Mouse (Mus musculus) thymus, postnatal 36 days (tissue): ENCODE measurements around the gene Pitpnb.

Source experiments
- DNase-seq, 2 experiments: peaks; one replicate each; pipeline ENCODE4 v3.0.0; 2022; ENCODE audit warnings: mixed read lengths in 2 of 2

The Pitpnb gene

DNA sequence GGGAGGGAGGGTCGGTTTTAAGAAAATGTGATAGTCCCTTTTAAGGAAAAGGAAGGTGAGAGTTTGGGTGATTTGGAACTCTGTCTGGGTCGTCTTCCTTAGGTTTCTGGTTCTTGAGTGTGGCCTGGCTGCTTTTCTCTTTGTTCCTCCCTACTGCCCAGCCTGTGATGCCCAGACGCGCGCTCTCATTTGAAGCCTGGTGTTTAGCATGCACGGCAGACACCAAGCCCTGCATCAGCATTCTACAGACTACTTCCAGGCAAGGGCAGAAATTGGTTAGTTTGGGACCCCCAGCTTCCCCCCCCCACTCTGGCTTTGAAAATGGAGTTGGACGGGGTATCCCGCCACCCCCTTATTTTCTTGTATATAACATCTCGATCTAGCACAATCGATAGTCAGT, 92.4 kb downstream of the Pitpnb start:
- no peak for DNase-seq

DNA sequence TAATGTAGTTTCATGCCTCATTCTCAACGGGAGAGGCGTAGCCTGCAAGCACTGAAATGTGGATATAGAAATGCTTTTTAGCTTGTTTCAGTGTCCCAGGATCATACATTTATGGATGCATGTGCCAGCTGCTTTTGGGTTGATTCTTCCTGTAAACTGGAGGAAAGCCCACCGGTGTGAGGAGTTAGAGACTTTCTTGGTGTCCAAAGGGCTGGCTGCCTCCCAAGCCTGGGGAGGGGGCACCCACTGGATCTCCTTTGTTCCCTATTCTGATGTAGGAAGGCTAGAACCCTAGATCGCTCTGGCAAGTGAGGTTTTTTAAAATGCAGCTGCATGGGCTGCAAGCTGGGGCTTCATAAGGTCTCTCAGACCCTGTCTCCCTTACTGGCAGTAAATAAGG, 93.1 kb downstream of the Pitpnb start:
- DNase-seq, result no peak

DNA sequence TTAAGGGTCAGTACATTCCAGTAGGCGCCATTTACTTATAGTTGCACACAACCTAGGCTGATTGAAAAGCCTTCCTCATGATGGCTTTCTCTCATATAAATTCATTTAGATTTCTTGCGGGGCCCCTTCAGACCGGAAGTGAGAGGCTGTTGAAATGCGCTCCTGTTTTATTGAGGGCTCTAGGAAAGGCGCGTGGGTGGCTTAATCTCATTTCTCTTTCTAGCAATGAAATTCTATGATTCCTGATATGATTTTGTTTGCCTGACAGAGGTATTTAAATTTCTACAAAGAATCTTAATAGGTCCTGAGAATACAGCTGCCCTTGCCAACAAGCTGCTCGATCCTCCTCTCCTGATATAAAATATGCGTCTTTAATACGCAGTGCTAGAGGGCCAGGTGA, 95.2 kb downstream of the Pitpnb start:
- DNase-seq, result no peak

DNA sequence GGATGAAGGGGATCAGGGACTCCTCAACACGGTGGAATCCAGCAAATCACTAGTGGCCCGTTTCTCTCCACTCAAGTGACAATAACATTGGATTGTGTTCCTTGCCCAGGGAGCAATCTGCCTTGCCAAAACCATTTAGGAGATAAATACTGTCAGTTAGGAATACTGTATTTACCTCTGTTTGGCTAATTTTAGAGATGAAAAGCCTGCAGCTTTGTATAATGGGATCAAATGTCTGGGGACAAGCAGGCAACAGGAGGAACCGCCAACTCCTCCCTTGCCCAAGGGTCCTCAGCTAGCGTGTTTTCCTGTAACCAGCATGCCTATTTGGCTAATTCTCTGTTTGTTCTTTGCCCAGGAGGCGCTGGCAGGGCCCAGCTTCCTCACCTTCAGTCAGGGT, 95.7 kb downstream of the Pitpnb start:
- DNase-seq, result no peak

DNA sequence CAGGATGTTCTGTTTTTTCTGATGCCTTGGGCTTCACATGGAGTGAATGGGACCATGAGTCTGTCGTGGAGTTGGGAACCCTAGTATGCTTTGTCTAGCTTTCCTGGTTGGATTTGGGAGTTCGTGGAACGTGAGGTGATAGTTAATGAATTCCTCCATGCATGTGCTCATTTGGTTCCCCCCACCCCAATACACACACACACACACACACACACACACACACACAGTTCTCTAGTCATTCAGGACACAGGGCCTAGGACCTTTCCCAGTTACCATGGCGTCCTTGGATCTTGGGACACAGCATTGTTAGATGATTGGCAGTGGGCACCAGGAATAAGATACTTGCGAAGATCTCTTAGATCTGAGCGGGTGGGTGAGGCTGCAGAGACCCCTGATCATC, 98.3 kb downstream of the Pitpnb start:
- no peak for DNase-seq

DNA sequence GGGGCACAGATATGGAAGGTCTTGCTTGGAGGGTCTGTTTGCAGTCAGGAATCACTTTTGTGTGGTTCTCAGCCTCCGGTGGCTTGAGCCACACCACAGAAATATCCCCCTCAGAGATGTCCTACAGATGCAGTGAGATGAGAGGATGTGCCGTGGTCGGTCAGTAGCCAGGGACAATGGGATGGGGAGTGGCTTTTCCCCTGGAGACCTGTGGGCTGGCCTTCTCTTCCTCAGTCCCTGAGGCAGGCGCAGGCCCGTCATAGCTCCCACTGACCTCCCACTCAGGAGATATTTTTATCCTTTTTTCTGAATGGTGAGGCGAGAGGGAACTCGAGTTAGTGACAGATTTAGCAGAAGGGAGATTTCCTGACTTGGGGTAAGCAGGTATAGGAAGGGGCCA, 99.2 kb downstream of the Pitpnb start:
- DNase-seq, result no peak

DNA sequence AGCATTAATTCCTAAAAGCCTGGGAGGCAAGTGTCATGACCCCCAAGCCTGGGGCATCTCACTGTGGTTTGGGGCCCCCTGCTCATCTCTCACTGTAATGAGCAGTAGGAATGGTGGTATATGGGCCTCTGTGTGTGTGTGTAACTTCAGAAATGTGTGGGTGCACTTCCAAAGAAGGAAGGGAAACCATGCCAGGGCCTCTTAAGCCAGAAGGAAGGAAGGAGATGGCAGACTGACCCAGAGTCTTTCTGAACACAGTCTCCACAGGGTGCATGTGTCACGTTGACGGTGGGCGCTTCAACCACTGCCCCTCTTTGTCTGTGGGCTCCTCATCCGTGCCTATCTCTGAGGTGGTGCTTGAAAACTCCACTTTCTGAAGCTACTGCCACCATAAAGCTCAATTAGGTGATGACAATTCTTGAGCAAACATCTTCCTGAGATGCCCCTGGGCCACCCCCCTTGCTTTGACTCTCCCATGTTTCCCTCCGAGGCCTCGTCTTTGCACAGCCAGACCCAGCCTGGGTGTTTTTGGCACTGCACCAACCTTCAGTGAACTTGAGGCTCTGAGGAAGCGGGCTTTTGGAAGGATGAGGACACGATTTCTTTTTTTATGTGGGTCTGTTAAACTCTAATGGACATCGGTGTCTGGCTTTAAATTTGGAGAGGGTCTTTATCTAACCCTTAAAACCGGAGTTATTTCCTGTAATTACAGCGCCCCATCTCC, 100.6 kb downstream of the Pitpnb start:
- no peak for DNase-seq

DNA sequence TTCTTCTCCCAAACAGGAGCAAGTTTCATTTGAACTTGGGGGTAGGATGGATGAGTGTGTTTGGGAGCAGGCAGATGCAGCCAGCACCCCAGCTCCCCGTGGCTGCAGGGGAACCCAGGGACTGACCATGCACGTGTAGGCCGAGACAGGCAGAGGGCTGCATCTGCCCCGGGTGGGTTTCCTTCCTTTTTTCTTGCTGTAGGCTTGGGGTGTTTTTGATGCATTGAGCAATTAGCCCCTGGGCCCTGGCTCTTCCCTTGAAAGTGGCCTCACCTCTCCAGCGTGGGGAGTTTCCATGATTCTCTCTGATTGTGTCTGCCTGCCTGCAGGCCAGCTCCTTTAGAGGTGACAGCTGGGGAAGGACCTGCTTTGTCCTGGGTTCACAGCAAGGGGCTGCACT, 102.3 kb downstream of the Pitpnb start:
- DNase-seq, result no peak

DNA sequence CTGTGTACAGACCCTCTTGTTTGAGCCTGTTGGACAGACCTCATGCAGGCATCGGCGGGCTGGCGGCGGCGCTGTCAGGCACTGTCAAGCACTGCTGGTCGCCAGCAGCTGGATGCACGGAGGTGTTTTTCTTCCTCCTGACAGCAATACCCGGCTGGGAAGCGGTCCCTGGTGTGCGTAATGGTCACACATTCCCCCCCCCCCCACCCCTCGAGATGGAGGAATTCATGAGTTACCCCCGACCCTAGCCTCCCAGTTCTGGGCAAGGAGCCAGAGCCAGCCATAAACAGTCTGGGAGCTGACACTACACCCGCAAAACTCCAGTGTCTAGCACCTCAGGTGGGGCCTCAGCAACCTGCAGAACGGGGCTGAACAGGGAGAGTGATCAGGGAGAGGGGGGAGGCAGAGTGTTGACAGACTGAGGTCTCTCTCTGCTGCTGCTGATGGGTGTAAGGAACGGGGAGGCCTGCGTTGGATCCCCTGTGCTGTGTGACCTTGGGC, 103.8 kb downstream of the Pitpnb start:
- DNase-seq, result no peak

DNA sequence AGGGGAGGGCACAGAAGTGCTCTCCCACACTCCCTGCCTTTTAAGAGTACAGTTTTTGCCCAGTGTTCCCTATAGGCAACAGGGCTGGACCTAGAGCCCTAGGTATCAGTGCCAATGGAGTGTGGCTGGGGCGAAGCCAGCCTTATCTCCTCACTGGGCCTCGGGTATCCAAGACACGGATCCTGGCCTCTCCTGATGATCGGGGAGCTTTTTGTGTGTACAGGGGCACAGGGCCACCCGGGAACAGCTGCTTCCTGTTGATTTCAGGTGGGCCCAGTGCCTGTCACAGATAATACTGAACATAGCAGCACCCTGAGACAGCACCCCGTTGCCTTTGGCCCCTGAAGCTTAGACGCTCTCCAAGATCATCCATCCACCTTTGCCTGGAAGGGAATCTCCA, 105.7 kb downstream of the Pitpnb start:
- DNase-seq, result no peak

DNA sequence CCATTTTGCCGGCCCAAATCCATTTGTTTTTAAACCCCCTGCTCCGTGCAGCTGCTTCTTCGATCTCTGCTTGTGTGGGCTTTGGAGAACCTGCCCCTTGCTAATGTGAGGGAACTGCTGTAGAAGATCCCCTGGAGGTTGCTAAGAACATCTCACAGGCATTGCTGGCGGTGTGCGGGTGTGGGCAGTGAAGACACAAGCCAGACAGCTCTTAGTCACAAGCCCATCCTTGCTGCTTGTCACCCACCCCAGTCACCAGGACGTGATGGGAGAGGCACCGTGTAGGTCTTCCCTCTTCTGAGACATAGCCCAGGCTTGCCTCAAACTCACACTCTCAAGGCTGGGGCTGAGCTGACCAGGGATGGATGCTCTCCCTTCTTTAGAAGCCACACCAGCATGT, 106.6 kb downstream of the Pitpnb start:
- no peak for DNase-seq
